Comparison of ENCODE assay signal across 8 mouse cellular contexts in genomic region chr11:118418442-118418833, GRCm38 (mm10). TPM values are rescaled to one million over a fixed set of nuclear protein-coding genes. Genes with fewer than 3 reads are reported as not detected.
DNase-seq lines count a peak whose midpoint lies in the region; ATAC-seq and TF ChIP-seq lines count a peak whose summit lies in the region.

No protein-coding gene starts in this region.

- 2% methylated on average over 12 of the region's 12 CpGs for whole genome bisulfite sequencing in kidney, postnatal 0 days
- 4% methylated on average over 12 of the region's 12 CpGs for WGBS in embryonic facial prominence, embryonic 10.5 days
- 2% methylated on average over 12 of the region's 12 CpGs for WGBS in intestine, embryonic 16.5 days

- TF ChIP-seq CTCF in kidney, postnatal 0 days (IDR thresholded peaks at IDR 0.05; ENCODE audit: low read depth), result no peak

- H3K27ac ChIP-seq in kidney, postnatal 0 days, result peak overlapping the region; percentile 78
- H3K27ac ChIP-seq in embryonic facial prominence, embryonic 10.5 days (replicated peaks), result peak overlapping the region; percentile 93
- peak overlapping the region; percentile 84 for H3K27ac ChIP-seq in intestine, embryonic 16.5 days (ENCODE audit: low read length)

- H3K36me3 ChIP-seq in kidney, postnatal 0 days (ENCODE audit: insufficient read depth, low read length), result peaks cover 4% of the 10 kb centered on the region; the same call in 1 of the 2 replicates
- H3K36me3 ChIP-seq in embryonic facial prominence, embryonic 10.5 days (replicated peaks), result peaks cover 37% of the 10 kb centered on the region
- 0 out of 2 replicates have a peak, but pooled peaks cover 2% of the 10 kb centered on the region for H3K36me3 ChIP-seq in intestine, embryonic 16.5 days (ENCODE audit: control insufficient read depth, insufficient read depth, low read length)
- H3K36me3 ChIP-seq in myocyte (ENCODE audit: control insufficient read depth, insufficient read depth), result no peaks in the 10 kb centered on the region

- H3K79me2 ChIP-seq in myocyte (ENCODE audit: control insufficient read depth, insufficient read depth), result peaks cover 12% of the 10 kb centered on the region

- H3K4me1 ChIP-seq in kidney, postnatal 0 days (replicated peaks; ENCODE audit: insufficient read depth, low read length), result peaks cover 17% of the 10 kb centered on the region
- peaks cover 40% of the 10 kb centered on the region for H3K4me1 ChIP-seq in embryonic facial prominence, embryonic 10.5 days
- H3K4me1 ChIP-seq in intestine, embryonic 16.5 days (ENCODE audit: control insufficient read depth, insufficient read depth, low read length), result peaks cover 40% of the 10 kb centered on the region

- no peaks in the 10 kb centered on the region for H3K27me3 ChIP-seq in kidney, postnatal 0 days (ENCODE audit: insufficient read depth, low read length)
- H3K27me3 ChIP-seq in embryonic facial prominence, embryonic 10.5 days (replicated peaks; ENCODE audit: low read depth, poor library complexity, severe bottlenecking), result no peaks in the 10 kb centered on the region
- H3K27me3 ChIP-seq in intestine, embryonic 16.5 days (replicated peaks; ENCODE audit: control insufficient read depth, insufficient read depth, low read length), result no peaks in the 10 kb centered on the region
- no peaks in the 10 kb centered on the region for H3K27me3 ChIP-seq in myocyte (ENCODE audit: control insufficient read depth, insufficient read depth, insufficient read length)

- H3K9me3 ChIP-seq in kidney, postnatal 0 days (replicated peaks; ENCODE audit: low read length), result no peaks in the 10 kb centered on the region
- H3K9me3 ChIP-seq in embryonic facial prominence, embryonic 10.5 days, result no peaks in the 10 kb centered on the region
- H3K9me3 ChIP-seq in intestine, embryonic 16.5 days (ENCODE audit: control insufficient read depth, low read length), result no peaks in the 10 kb centered on the region

- peak overlapping the region; percentile 32 for H3ac ChIP-seq in myocyte (ENCODE audit: control insufficient read depth, insufficient read length)

- H3K4me2 ChIP-seq in kidney, postnatal 0 days (ENCODE audit: low read length), result peak overlapping the region; percentile 71
- H3K4me2 ChIP-seq in intestine, embryonic 16.5 days (ENCODE audit: low read depth, low read length), result peak overlapping the region; percentile 84
- peak overlapping the region; percentile 90 for H3K4me2 ChIP-seq in myocyte (ENCODE audit: low read depth)

- peak; percentile 19; the same call in 1 of the 2 replicates for ATAC-seq in kidney, postnatal 0 days (replicated peaks; ENCODE audit: low FRiP score, low read depth)
- peak; percentile 36 for ATAC-seq in intestine, embryonic 16.5 days

- H3K9ac ChIP-seq in kidney, postnatal 0 days (ENCODE audit: low read depth, low read length), result peak overlapping the region; percentile 94
- peak overlapping the region; percentile 98 for H3K9ac ChIP-seq in intestine, embryonic 16.5 days (ENCODE audit: low read depth, low read length)

- no peak for DNase-seq in kidney, postnatal 0 days (ENCODE audit: low spot score)
- no peak for DNase-seq in kidney, postnatal 36 days
- DNase-seq in embryonic facial prominence, embryonic 10.5 days (ENCODE audit: low spot score), result no peak
- no peak for DNase-seq in left cerebral cortex, adult 11 months (ENCODE audit: low spot score)
- no peak for DNase-seq in ovary, adult 18-20 months (ENCODE audit: low spot score)
- DNase-seq in adrenal gland, postnatal 4 days (ENCODE audit: low spot score in 2 of 2), result no peak

- TF ChIP-seq POLR2A in myocyte (IDR thresholded peaks at IDR 0.05; ENCODE audit: insufficient read length, low read depth), result no peak

- peak overlapping the region; percentile 85 for H3K4me3 ChIP-seq in kidney, postnatal 0 days (replicated peaks; ENCODE audit: low read depth, low read length)
- H3K4me3 ChIP-seq in embryonic facial prominence, embryonic 10.5 days, result peak overlapping the region; percentile 97
- H3K4me3 ChIP-seq in intestine, embryonic 16.5 days (ENCODE audit: low read length), result peak overlapping the region; percentile 94
- peak overlapping the region; percentile 58 for H3K4me3 ChIP-seq in myocyte

TF ChIP-seq in myocyte, 11 proteins besides CTCF, POLR2A, EP300 and RAD21:
- TF ChIP-seq MYOG (IDR thresholded peaks at IDR 0.05; ENCODE audit: control insufficient read depth in 1 of 3, insufficient read depth in 1 of 3, insufficient read length in 2 of 3, low read depth in 2 of 3) (no peak), TCF12 (IDR thresholded peaks at IDR 0.05; ENCODE audit: insufficient read depth, poor library complexity, severe bottlenecking) (no peak), MYOD1 (IDR thresholded peaks at IDR 0.05; ENCODE audit: control insufficient read depth in 1 of 3, insufficient read length in 2 of 3, low read depth in 2 of 3) (peak in 1 of 3 experiments; percentile 6), USF1 (IDR thresholded peaks at IDR 0.05; ENCODE audit: low read depth) (no peak)
TF ChIP-seq in myocyte: peak in this region for 1.

RNA-seq across cellular contexts. Expression of gene Cant1, which starts 0.4 kb away (rescaled TPM):
- 25.7 and 25.8 TPM in 2 replicates for polyA plus RNA-seq in kidney, postnatal 0 days (2015; fragmentation: Nextera tagmentation; extraction: Ambion mirVana)
- polyA plus RNA-seq in embryonic facial prominence, embryonic 10.5 days (2016; fragmentation: Nextera tagmentation; extraction: Ambion mirVana), result 20.2 and 20.8 TPM in 2 replicates
- 38.7 and 44.1 TPM in 2 replicates for polyA plus RNA-seq in intestine, embryonic 16.5 days (2015; fragmentation: Nextera tagmentation; extraction: Ambion mirVana)
- polyA plus RNA-seq in myocyte (2012; fragmentation: generic; extraction: Trizol), result 33.7 TPM
- 10 to 100 TPM; 33.7 to 36.5 TPM for total RNA-seq in adrenal gland, postnatal 4 days (2021)

RNA-seq across cellular contexts. Expression of gene C1qtnf1, which starts 9.6 kb away (rescaled TPM):
- 13.0 and 15.0 TPM in 2 replicates for polyA plus RNA-seq in kidney, postnatal 0 days (2015; fragmentation: Nextera tagmentation; extraction: Ambion mirVana)
- 2.6 and 3.4 TPM in 2 replicates for polyA plus RNA-seq in embryonic facial prominence, embryonic 10.5 days (2016; fragmentation: Nextera tagmentation; extraction: Ambion mirVana)
- 7.1 and 7.3 TPM in 2 replicates for polyA plus RNA-seq in intestine, embryonic 16.5 days (2015; fragmentation: Nextera tagmentation; extraction: Ambion mirVana)
- 9.8 TPM for polyA plus RNA-seq in myocyte (2012; fragmentation: generic; extraction: Trizol)
- total RNA-seq in adrenal gland, postnatal 4 days (2021), result 10 to 100 TPM; 25.0 to 33.4 TPM

RNA-seq across cellular contexts. Expression of gene Lgals3bp, which starts 16.5 kb away (rescaled TPM):
- 68.8 and 80.3 TPM in 2 replicates for polyA plus RNA-seq in kidney, postnatal 0 days (2015; fragmentation: Nextera tagmentation; extraction: Ambion mirVana)
- 0.86 and 0.88 TPM in 2 replicates for polyA plus RNA-seq in embryonic facial prominence, embryonic 10.5 days (2016; fragmentation: Nextera tagmentation; extraction: Ambion mirVana)
- 226 and 234 TPM in 2 replicates for polyA plus RNA-seq in intestine, embryonic 16.5 days (2015; fragmentation: Nextera tagmentation; extraction: Ambion mirVana)
- 16.4 TPM for polyA plus RNA-seq in myocyte (2012; fragmentation: generic; extraction: Trizol)
- total RNA-seq in adrenal gland, postnatal 4 days (2021), result 10 to 100 TPM; 60.6 to 61.6 TPM

RNA-seq across cellular contexts. Expression of gene Engase, which starts 58.2 kb away (rescaled TPM):
- 5.3 and 5.8 TPM in 2 replicates for polyA plus RNA-seq in kidney, postnatal 0 days (2015; fragmentation: Nextera tagmentation; extraction: Ambion mirVana)
- 7.9 and 8.5 TPM in 2 replicates for polyA plus RNA-seq in embryonic facial prominence, embryonic 10.5 days (2016; fragmentation: Nextera tagmentation; extraction: Ambion mirVana)
- polyA plus RNA-seq in intestine, embryonic 16.5 days (2015; fragmentation: Nextera tagmentation; extraction: Ambion mirVana), result 13.5 and 17.8 TPM in 2 replicates
- 5.1 TPM for polyA plus RNA-seq in myocyte (2012; fragmentation: generic; extraction: Trizol)
- 10 to 100 TPM; 19.6 to 22.3 TPM for total RNA-seq in adrenal gland, postnatal 4 days (2021)
